Mouse (Mus musculus): ENCODE results near the gene Babam2. TPM values are rescaled to one million over a fixed set of nuclear protein-coding genes. Genes with fewer than 3 reads are reported as not detected.
A peak's percentile ranks its signal among the peaks of the same experiment; 100 is the strongest.

The Babam2 gene
- polyA plus RNA-seq, 1 experiment from 2014 or later, result 78.7 TPM

GRCm38 (mm10) chr5:31761836-31762235, 64.4 kb downstream of the Babam2 start:
- no peaks in the 10 kb centered on the region for H3K4me1 ChIP-seq (replicated peaks)
- no peaks in the 10 kb centered on the region for H3K36me3 ChIP-seq
- ATAC-seq, result no peak
- H3K4me3 ChIP-seq (replicated peaks), result no peak overlapping the region
- H3K27me3 ChIP-seq (replicated peaks), result no peaks in the 10 kb centered on the region
- 93% methylated on average over 4 of the region's 4 CpGs for WGBS
- H3K4me2 ChIP-seq (replicated peaks), result no peak overlapping the region
- no peak overlapping the region for H3K27ac ChIP-seq
- no peak overlapping the region for H3K9ac ChIP-seq
- no peaks in the 10 kb centered on the region for H3K9me3 ChIP-seq

- Histone ChIP-seq H3K4me1 (replicated peaks) (no peaks in the 10 kb centered on the region), H3K4me3 (replicated peaks) (no peak overlapping the region), H3K27ac (peak overlapping the region; percentile 29; the same call in 1 of the 2 replicates), H3K27me3 (replicated peaks) (no peaks in the 10 kb centered on the region), H3K9me3 (no peaks in the 10 kb centered on the region), H3K9ac (no peak overlapping the region), H3K4me2 (replicated peaks) (no peak overlapping the region), H3K36me3 (no peaks in the 10 kb centered on the region)
- ATAC-seq, result peak; percentile 56; the same call in 1 of the 2 replicates
- 71% methylated on average over 1 of the region's 1 CpGs for WGBS
Observed at GRCm38 (mm10) chr5:31762773-31763172, 65.3 kb downstream of the Babam2 start.

DNA sequence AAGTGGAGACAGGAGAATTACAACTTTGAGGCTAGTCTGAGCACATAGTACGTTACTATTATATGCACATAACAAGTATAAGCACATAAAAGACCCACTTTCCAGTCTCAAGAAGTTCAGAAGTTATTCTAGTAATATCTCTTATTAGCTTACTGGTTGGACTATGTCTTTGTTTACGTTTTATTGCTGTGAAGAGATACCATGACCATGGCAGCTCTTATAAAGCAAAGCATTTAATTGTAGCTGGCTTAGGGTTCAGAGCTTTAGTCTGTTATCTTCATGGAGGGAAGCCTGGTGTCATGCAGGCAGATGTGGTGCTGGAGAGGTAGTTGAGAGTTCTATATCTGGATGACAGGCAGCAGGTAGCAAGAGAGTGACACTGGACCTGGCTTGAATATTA, 68.3 kb downstream of the Babam2 start:
- H3K36me3 ChIP-seq, result no peaks in the 10 kb centered on the region
- H3K9ac ChIP-seq, result no peak overlapping the region
- H3K27ac ChIP-seq, result no peak overlapping the region
- H3K9me3 ChIP-seq, result no peaks in the 10 kb centered on the region
- H3K27me3 ChIP-seq (replicated peaks), result no peaks in the 10 kb centered on the region
- no peak for ATAC-seq
- no peak overlapping the region for H3K4me2 ChIP-seq (replicated peaks)
- no peak overlapping the region for H3K4me3 ChIP-seq (replicated peaks)
- no peaks in the 10 kb centered on the region for H3K4me1 ChIP-seq (replicated peaks)
- 67% methylated on average over 2 of the region's 2 CpGs for WGBS

GRCm38 (mm10) chr5:31766841-31767542, 69.5 kb downstream of the Babam2 start:
- H3K4me1 ChIP-seq (replicated peaks), result no peaks in the 10 kb centered on the region
- H3K4me3 ChIP-seq (replicated peaks), result no peak overlapping the region
- H3K36me3 ChIP-seq, result no peaks in the 10 kb centered on the region
- no peak overlapping the region for H3K9ac ChIP-seq
- H3K27me3 ChIP-seq (replicated peaks), result no peaks in the 10 kb centered on the region
- H3K9me3 ChIP-seq, result no peaks in the 10 kb centered on the region
- no peak for ATAC-seq
- H3K4me2 ChIP-seq (replicated peaks), result no peak overlapping the region
- 63% methylated on average over 4 of the region's 4 CpGs for WGBS
- peak overlapping the region; percentile 27; the same call in 1 of the 2 replicates for H3K27ac ChIP-seq

GRCm38 (mm10) chr5:31771486-31771885, 74.0 kb downstream of the Babam2 start:
- Histone ChIP-seq H3K9me3 (no peaks in the 10 kb centered on the region), H3K4me2 (replicated peaks) (no peak overlapping the region), H3K27ac (no peak overlapping the region), H3K4me3 (replicated peaks) (no peak overlapping the region), H3K9ac (no peak overlapping the region), H3K36me3 (no peaks in the 10 kb centered on the region), H3K27me3 (replicated peaks) (no peaks in the 10 kb centered on the region), H3K4me1 (replicated peaks) (no peaks in the 10 kb centered on the region)
- WGBS, result 87% methylated on average over 5 of the region's 5 CpGs
- no peak for ATAC-seq

- no peaks in the 10 kb centered on the region for H3K36me3 ChIP-seq
- 95% methylated on average over 4 of the region's 4 CpGs for WGBS
Observed at GRCm38 (mm10) chr5:31771921-31772320, 74.4 kb downstream of the Babam2 start.

DNA sequence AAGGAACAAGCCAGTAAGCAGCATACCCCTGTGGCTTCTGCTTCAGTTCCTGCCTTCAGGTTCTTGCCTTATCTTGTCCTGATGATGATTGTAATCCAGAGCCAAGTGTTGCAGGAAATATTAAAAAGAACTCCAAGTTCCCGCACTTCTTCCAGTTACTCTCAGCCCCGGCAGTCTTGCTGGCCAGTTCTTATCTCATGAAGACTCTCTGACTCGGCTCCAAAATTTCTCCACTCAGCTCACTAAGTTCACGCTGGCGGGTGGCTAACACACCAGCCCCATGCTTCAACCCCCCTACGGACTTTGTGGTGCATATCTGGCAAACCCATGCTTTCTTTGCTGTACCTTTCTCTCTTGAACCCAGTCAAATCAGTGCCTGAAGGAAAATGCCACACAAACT, 77.5 kb downstream of the Babam2 start:
- Histone ChIP-seq H3K9me3 (no peaks in the 10 kb centered on the region), H3K27me3 (replicated peaks) (no peaks in the 10 kb centered on the region), H3K4me1 (replicated peaks) (no peaks in the 10 kb centered on the region), H3K27ac (no peak overlapping the region), H3K4me2 (replicated peaks) (no peak overlapping the region), H3K9ac (no peak overlapping the region), H3K36me3 (no peaks in the 10 kb centered on the region), H3K4me3 (replicated peaks) (no peak overlapping the region)
- 91% methylated on average over 6 of the region's 6 CpGs for WGBS
- no peak for ATAC-seq

More at GRCm38 (mm10) chr5:31771921-31772320, 74.4 kb downstream of the Babam2 start:
- H3K4me1 ChIP-seq (replicated peaks), result no peaks in the 10 kb centered on the region
- no peak overlapping the region for H3K27ac ChIP-seq
- no peak overlapping the region for H3K4me2 ChIP-seq (replicated peaks)
- ATAC-seq, result no peak
- H3K4me3 ChIP-seq (replicated peaks), result no peak overlapping the region
- no peaks in the 10 kb centered on the region for H3K9me3 ChIP-seq
- H3K27me3 ChIP-seq (replicated peaks), result no peaks in the 10 kb centered on the region
- H3K9ac ChIP-seq, result no peak overlapping the region

GRCm38 (mm10) chr5:31781624-31782023, 84.1 kb downstream of the Babam2 start:
- H3K27ac ChIP-seq, result no peak overlapping the region
- H3K27me3 ChIP-seq (replicated peaks), result no peaks in the 10 kb centered on the region
- no peaks in the 10 kb centered on the region for H3K4me1 ChIP-seq (replicated peaks)
- WGBS, result 73% methylated on average over 5 of the region's 5 CpGs
- no peak for ATAC-seq
- no peaks in the 10 kb centered on the region for H3K36me3 ChIP-seq
- H3K4me2 ChIP-seq (replicated peaks), result no peak overlapping the region
- H3K9ac ChIP-seq, result no peak overlapping the region
- no peak overlapping the region for H3K4me3 ChIP-seq (replicated peaks)
- H3K9me3 ChIP-seq, result no peaks in the 10 kb centered on the region

DNA sequence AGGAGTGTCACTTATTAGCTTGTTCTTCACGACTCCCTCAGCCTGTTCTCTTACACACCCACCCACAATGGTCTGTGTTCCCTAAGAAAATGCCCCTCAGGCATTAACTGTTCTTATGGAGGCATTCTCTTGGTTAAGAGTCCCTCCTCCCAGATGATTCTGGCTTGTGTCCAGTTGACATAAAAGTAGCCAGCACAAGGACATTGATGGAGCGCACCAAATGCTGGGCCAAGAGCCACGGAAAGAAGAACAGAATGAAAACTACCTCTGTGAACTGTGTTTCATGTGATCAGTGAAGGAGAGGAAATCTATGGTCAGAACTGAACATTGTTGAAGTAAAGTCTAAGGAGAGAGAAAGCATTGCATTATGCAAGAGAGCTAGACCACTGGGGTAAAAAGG, 89.7 kb downstream of the Babam2 start:
- ATAC-seq, result no peak
- 81% methylated on average over 3 of the region's 3 CpGs for WGBS
- no peaks in the 10 kb centered on the region for H3K27me3 ChIP-seq (replicated peaks)

DNA sequence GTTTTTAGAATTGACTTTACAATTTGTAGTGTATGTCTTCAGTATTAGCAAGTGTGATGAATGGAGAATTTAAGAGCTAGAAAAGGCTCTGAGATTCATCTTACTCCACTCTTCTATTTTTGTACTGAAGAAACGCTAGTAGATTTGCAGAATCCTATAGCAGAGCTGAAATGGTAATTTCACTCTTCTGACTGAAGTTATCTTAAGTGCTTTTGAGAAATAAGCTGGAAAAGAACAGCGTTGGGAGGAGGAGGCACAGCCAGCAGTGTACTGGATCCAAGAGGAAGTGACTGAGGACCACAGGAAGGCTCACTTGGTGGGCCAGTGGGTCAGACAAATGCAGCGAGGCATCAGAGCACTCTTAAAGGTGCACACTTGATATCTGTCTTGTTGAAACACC, 90.1 kb downstream of the Babam2 start:
- Histone ChIP-seq H3K4me2 (replicated peaks) (no peak overlapping the region), H3K9me3 (no peaks in the 10 kb centered on the region), H3K36me3 (no peaks in the 10 kb centered on the region), H3K4me1 (replicated peaks) (no peaks in the 10 kb centered on the region), H3K4me3 (replicated peaks) (no peak overlapping the region), H3K27me3 (replicated peaks) (no peaks in the 10 kb centered on the region), H3K27ac (no peak overlapping the region), H3K9ac (no peak overlapping the region)
- no peak for ATAC-seq
- 71% methylated on average over 3 of the region's 3 CpGs for WGBS

More for the DNA sequence above, 89.7 kb downstream of the Babam2 start:
- no peak overlapping the region for H3K4me2 ChIP-seq (replicated peaks)
- H3K4me1 ChIP-seq (replicated peaks), result no peaks in the 10 kb centered on the region
- no peak overlapping the region for H3K27ac ChIP-seq
- H3K36me3 ChIP-seq, result no peaks in the 10 kb centered on the region
- H3K9ac ChIP-seq, result no peak overlapping the region
- H3K9me3 ChIP-seq, result no peaks in the 10 kb centered on the region
- H3K4me3 ChIP-seq (replicated peaks), result no peak overlapping the region

DNA sequence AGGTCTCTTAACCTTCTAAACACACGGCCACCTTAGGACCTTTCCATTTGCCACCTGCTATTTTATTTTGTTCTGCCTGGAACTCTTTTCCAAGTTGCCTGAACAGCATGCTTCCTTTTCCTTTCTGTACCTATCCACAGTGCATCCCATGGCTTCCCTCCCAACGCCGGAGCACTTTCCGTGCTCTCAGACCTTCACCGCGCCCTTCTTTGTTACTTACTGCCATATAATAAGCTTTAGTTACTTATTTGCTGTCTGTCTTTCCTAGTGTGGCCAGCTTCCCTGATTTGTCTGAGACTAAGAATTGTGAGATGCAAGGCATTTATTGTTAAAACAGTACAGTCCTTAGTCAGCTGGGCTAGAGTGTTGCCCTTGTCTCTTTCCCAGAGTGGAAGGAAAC, 94.9 kb downstream of the Babam2 start:
- H3K4me2 ChIP-seq (replicated peaks), result no peak overlapping the region
- H3K36me3 ChIP-seq, result no peaks in the 10 kb centered on the region
- no peaks in the 10 kb centered on the region for H3K27me3 ChIP-seq (replicated peaks)
- no peak overlapping the region for H3K27ac ChIP-seq
- H3K4me1 ChIP-seq (replicated peaks), result no peaks in the 10 kb centered on the region
- WGBS, result 77% methylated on average over 6 of the region's 6 CpGs
- H3K9ac ChIP-seq, result no peak overlapping the region
- ATAC-seq, result no peak
- H3K9me3 ChIP-seq, result no peaks in the 10 kb centered on the region
- H3K4me3 ChIP-seq (replicated peaks), result no peak overlapping the region

- ATAC-seq, result no peak
- no peak overlapping the region for H3K9ac ChIP-seq
- no peaks in the 10 kb centered on the region for H3K27me3 ChIP-seq (replicated peaks)
- H3K4me3 ChIP-seq (replicated peaks), result no peak overlapping the region
- no peaks in the 10 kb centered on the region for H3K36me3 ChIP-seq
- H3K4me1 ChIP-seq (replicated peaks), result no peaks in the 10 kb centered on the region
- H3K9me3 ChIP-seq, result no peaks in the 10 kb centered on the region
- whole genome bisulfite sequencing, result 78% methylated on average over 8 of the region's 8 CpGs
- H3K27ac ChIP-seq, result no peak overlapping the region
- no peak overlapping the region for H3K4me2 ChIP-seq (replicated peaks)
Observed at GRCm38 (mm10) chr5:31792863-31793262, 95.4 kb downstream of the Babam2 start.

DNA sequence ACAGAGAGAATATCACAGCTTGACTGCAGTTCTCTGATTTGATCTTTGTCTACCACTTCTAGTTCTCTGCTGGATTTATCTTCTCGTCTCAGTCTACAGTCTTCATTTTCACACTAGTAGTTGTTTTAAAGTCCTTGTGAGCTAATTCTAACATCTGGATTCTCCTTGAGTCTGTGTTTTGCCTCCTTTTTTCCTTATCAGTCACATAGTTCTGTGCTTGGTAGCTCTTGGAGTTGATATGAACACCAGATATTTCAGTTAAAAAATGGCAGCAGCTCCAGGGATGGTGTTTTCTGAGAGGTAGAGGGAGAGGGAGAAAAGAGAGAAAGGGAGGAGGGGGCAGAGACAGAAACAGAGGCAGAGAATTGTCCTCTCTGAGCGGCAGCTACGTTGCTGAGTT, 97.9 kb downstream of the Babam2 start:
- H3K36me3 ChIP-seq, result no peaks in the 10 kb centered on the region
- H3K9me3 ChIP-seq, result no peaks in the 10 kb centered on the region
- no peak for ATAC-seq
- no peaks in the 10 kb centered on the region for H3K27me3 ChIP-seq (replicated peaks)
- no peak overlapping the region for H3K9ac ChIP-seq
- H3K4me3 ChIP-seq (replicated peaks), result no peak overlapping the region
- WGBS, result 80% methylated on average over 3 of the region's 3 CpGs
- no peak overlapping the region for H3K4me2 ChIP-seq (replicated peaks)
- H3K4me1 ChIP-seq (replicated peaks), result no peaks in the 10 kb centered on the region
- H3K27ac ChIP-seq, result no peak overlapping the region

Measured in intestine, embryonic 15.5 days (tissue).